Mouse (Mus musculus) CH12.LX (cell line): Measurements from ENCODE around the gene Epha3. TPM values are rescaled to one million over a fixed set of nuclear protein-coding genes. Genes with fewer than 3 reads are reported as not detected.

Source experiments
- DNase-seq: peaks from one replicate; pipeline ENCODE4 v3.0.0-alpha.2; 2013; ENCODE audit errors: extremely low read depth
- H3K27ac ChIP-seq: 2 replicates; pipeline ENCODE4 v1.5.1; 2012; ENCODE audit warnings: low read depth, mild to moderate bottlenecking, control low read depth, moderate library complexity; ENCODE audit not compliant: insufficient read depth
- H3K27me3 ChIP-seq: replicated peaks from 2 replicates; pipeline ENCODE3; 2012; ENCODE audit warnings: inconsistent platforms
- H3K36me3 ChIP-seq, 2 experiments: replicated peaks in 1 of 2; 2 replicates each; pipeline versions ENCODE3 to v1.6.1; 2012; ENCODE audit warnings: inconsistent platforms in 1 of 2, low read length in 1 of 2, mild to moderate bottlenecking in 1 of 2, mixed read lengths in 1 of 2, moderate library complexity in 1 of 2; ENCODE audit not compliant: control insufficient read depth in 1 of 2, insufficient read depth in 1 of 2
- H3K4me1 ChIP-seq, 2 experiments: 2 replicates each; pipeline ENCODE4 v1.6.1; 2012; ENCODE audit warnings: inconsistent platforms in 1 of 2, moderate library complexity in 1 of 2; ENCODE audit not compliant: insufficient read depth in 2 of 2, control insufficient read depth in 1 of 2
- H3K4me2 ChIP-seq: 2 replicates; pipeline ENCODE4 v1.6.1; 2012; ENCODE audit warnings: low read depth, mild to moderate bottlenecking, control low read depth; ENCODE audit not compliant: poor library complexity, insufficient read depth, severe bottlenecking
- H3K4me3 ChIP-seq, 3 experiments: fragments of 150-350 bp in 1 of 3; sonication (generic) in 1 of 3; replicated peaks in 1 of 3; 2 replicates each; pipeline versions ENCODE3 to v1.5.1; 2011 to 2012; ENCODE audit warnings: low read depth in 2 of 3, low read length in 2 of 3, mild to moderate bottlenecking in 2 of 3, moderate library complexity in 2 of 3, control low read depth in 1 of 3, improper control_type of control experiment in 1 of 3, inconsistent platforms in 1 of 3, mixed read lengths in 1 of 3; ENCODE audit not compliant: poor library complexity in 1 of 3
- H3K79me2 ChIP-seq: replicated peaks from 2 replicates; pipeline ENCODE4 v1.6.1; 2012; ENCODE audit warnings: mild to moderate bottlenecking, moderate library complexity; ENCODE audit not compliant: control insufficient read depth, poor library complexity, insufficient read depth, severe bottlenecking; ENCODE audit errors: extremely low read depth
- H3K9ac ChIP-seq: 2 replicates; pipeline ENCODE4 v1.6.1; 2012; ENCODE audit warnings: low read depth, mild to moderate bottlenecking, control low read depth, moderate library complexity; ENCODE audit not compliant: insufficient read depth
- H3K9me3 ChIP-seq: replicated peaks from 2 replicates; pipeline ENCODE3; 2012; ENCODE audit warnings: low read length, inconsistent platforms, mixed read lengths
- BHLHE40 ChIP-seq: IDR thresholded peaks from 2 replicates; pipeline ENCODE4 v1.6.1; 2011; ENCODE audit warnings: mild to moderate bottlenecking, low read depth, low read length, improper control_type of control experiment
- CHD1 ChIP-seq: IDR thresholded peaks from 2 replicates; pipeline ENCODE4 v1.6.1; 2012; ENCODE audit warnings: low read depth, low read length, improper control_type of control experiment, inconsistent platforms
- CTCF ChIP-seq, 2 experiments: IDR thresholded peaks in 1 of 2; conservative IDR thresholded peaks in 1 of 2; 2 replicates each; pipeline ENCODE4 v1.5.1; 2011 to 2012; ENCODE audit warnings: low read depth in 2 of 2, low read length in 2 of 2, improper control_type of control experiment in 1 of 2, inconsistent platforms in 1 of 2, mild to moderate bottlenecking in 1 of 2, moderate library complexity in 1 of 2
- EP300 ChIP-seq: IDR thresholded peaks from 2 replicates; pipeline ENCODE4 v1.6.1; 2011; ENCODE audit warnings: low read length, improper control_type of control experiment
- IRF4 ChIP-seq: IDR thresholded peaks from 2 replicates; pipeline ENCODE4 v1.6.1; 2014; ENCODE audit warnings: low read depth, mild to moderate bottlenecking, inconsistent platforms, low read length, improper control_type of control experiment
- JUND ChIP-seq: conservative IDR thresholded peaks from 2 replicates; pipeline ENCODE4 v1.6.1; 2011; ENCODE audit warnings: low read depth, low read length, improper control_type of control experiment
- MAFK ChIP-seq: IDR thresholded peaks from 2 replicates; pipeline ENCODE4 v1.6.1; 2011; ENCODE audit warnings: low read length, improper control_type of control experiment; ENCODE audit not compliant: insufficient replicate concordance
- MAX ChIP-seq: IDR thresholded peaks from 2 replicates; pipeline ENCODE4 v1.6.1; 2011; ENCODE audit warnings: low read length, improper control_type of control experiment
- NRF1 ChIP-seq: IDR thresholded peaks from 2 replicates; pipeline ENCODE4 v1.6.1; 2014; ENCODE audit warnings: low read depth, mild to moderate bottlenecking, inconsistent platforms, low read length, improper control_type of control experiment, moderate library complexity
- POLR2A ChIP-seq: IDR thresholded peaks from 2 replicates; pipeline ENCODE4 v1.6.1; 2011; ENCODE audit warnings: low read depth, mild to moderate bottlenecking, improper control_type of control experiment, low read length
- POLR2AphosphoS2 ChIP-seq: IDR thresholded peaks from 2 replicates; pipeline ENCODE4 v1.6.1; 2011; ENCODE audit warnings: low read depth, low read length, improper control_type of control experiment
- SMC3 ChIP-seq: IDR thresholded peaks from 2 replicates; pipeline ENCODE4 v1.6.1; 2011; ENCODE audit warnings: low read depth, low read length, improper control_type of control experiment
- USF1 ChIP-seq: IDR thresholded peaks from 2 replicates; pipeline ENCODE4 v1.6.1; 2014; ENCODE audit warnings: low read depth, mild to moderate bottlenecking, inconsistent platforms, low read length, improper control_type of control experiment
- USF2 ChIP-seq: conservative IDR thresholded peaks from 2 replicates; pipeline ENCODE4 v1.6.1; 2011; ENCODE audit warnings: low read depth, low read length, improper control_type of control experiment
- ZNF384 ChIP-seq: IDR thresholded peaks from 2 replicates; pipeline ENCODE4 v1.6.1; 2012; ENCODE audit warnings: low read depth, low read length, improper control_type of control experiment, inconsistent platforms
- dilution Hi-C: fragments of 300-500 bp; cut with MboI; formaldehyde crosslinking; loops from 2 replicates; pipeline ENCODE4 v1.14.3; 2020; ENCODE audit warnings: low sequenced_read_pairs; ENCODE audit not compliant: extremely low pct_unique_long_range_greater_than_20kb, extremely low pct_ligation_motif_present
- in situ Hi-C: fragments of 300-500 bp; cut with MboI; formaldehyde crosslinking; loops from 3 replicates; pipeline ENCODE4 v1.14.3; 2019; ENCODE audit warnings: low sequenced_read_pairs, low pct_ligation_motif_present, low pct_unique_long_range_greater_than_20kb, mixed read lengths
- polyA plus RNA-seq: library from polyadenylated mRNA; unstranded; fragments of >175 nt; gene quantifications from 2 replicates; pipeline ENCODE4 v1.2.1, GENCODE M21; 2012; ENCODE audit warnings: low read depth; ENCODE audit not compliant: insufficient read length
- total RNA-seq, 2 experiments: library from RNA; depleted of rRNA; stranded (reverse); fragments of 300-350 nt in 1 of 2; fragments of >200 nt in 1 of 2; gene quantifications; 2 replicates each; pipeline ENCODE4 v1.2.3; 2012 to 2014

Epha3 gene
- total and polyA plus RNA-seq, 3 experiments, result not detected

DNA sequence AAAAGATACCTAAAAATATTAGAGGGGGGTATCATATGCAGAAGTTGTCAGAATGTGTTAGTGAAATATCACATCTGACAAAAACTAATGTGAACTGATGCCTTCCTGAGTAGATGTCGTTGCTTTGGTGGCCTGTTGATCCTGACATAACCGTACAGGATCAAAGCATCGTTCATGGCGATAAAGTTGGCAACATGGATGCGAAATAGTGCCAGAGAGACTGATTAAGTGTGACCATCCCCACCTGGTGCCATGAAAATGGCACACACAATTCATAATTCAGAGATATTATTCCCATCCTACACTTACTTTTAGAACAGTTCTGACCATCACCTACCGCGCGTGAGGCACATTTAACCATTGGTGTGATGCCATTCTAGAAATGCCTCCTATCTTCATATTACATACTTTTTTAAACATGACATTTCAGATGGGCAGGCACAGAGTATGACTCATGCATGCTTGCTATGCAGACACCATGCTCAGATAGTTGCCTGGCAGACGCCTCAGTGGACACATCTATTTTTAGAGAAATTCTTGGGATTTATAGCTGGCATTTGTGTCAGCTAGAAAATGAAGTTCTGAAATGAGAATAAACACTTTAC, 190.6 kb downstream of the Epha3 start:
- Histone ChIP-seq H3K36me3 (no peaks in the 10 kb centered on the region), H3K9me3 (peaks cover 33% of the 10 kb centered on the region), H3K27me3 (no peaks in the 10 kb centered on the region), H3K9ac (no peak overlapping the region), H3K4me3 (no peak overlapping the region), H3K27ac (no peak overlapping the region), H3K4me1 (no peaks in the 10 kb centered on the region), H3K4me2 (no peak overlapping the region), H3K79me2 (no peaks in the 10 kb centered on the region)
- no peak for DNase-seq
- in situ Hi-C loops (no loop called here), dilution Hi-C loops (no loop called here)
- no peak for TF ChIP-seq BHLHE40
- no peak for TF ChIP-seq MAFK

DNA sequence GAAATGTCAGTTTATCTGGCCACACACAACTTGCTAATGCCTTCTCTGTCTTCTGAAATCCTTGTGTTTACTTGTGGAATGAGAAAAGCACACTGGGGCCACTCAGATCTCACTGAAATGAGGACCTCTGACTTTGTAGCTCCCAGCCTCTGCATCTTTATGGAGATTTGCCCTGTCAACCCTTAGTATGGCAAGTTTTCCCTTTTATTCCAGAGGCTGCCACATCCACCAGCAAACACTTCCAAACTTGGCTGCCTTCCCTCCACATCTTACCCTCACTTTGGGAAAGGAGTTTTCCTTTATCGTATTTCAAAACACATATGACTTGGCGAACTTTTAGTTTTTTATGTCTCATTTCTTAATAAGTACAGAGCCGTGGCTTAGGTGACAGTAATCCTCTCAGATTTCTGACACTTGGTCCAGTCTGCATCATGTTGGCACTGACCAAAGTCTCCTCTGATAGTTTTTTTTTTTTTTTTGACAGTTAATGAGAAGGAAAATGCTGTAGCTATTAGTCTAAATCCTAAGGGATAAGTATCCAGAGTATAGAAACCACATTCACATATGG, 198.0 kb downstream of the Epha3 start:
- Histone ChIP-seq H3K9ac (no peak overlapping the region), H3K4me2 (no peak overlapping the region), H3K9me3 (peaks cover 41% of the 10 kb centered on the region), H3K36me3 (no peaks in the 10 kb centered on the region), H3K27ac (no peak overlapping the region), H3K4me1 (no peaks in the 10 kb centered on the region), H3K4me3 (no peak overlapping the region)
- in situ Hi-C loops, result no loop called here
- TF ChIP-seq MAX (no peak), EP300 (no peak), ZNF384 (no peak), CHD1 (no peak), CTCF (conservative IDR thresholded peaks at IDR 0.05 in 1 of 2, IDR thresholded peaks at IDR 0.05 in 1 of 2; ENCODE audit: low read depth in 2 of 2, low read length in 2 of 2) (no peak), BHLHE40 (no peak), SMC3 (no peak), USF1 (no peak), POLR2A (no peak), POLR2AphosphoS2 (no peak), NRF1 (no peak), USF2 (no peak), IRF4 (no peak), JUND (no peak)
- TF ChIP-seq, all 38 proteins: peak for 0
- DNase-seq, result no peak
- no peaks in the 10 kb centered on the region for H3K27me3 ChIP-seq
- dilution Hi-C loops, result no loop called here
- H3K79me2 ChIP-seq, result no peaks in the 10 kb centered on the region
